Mouse (Mus musculus): ENCODE measurements around the gene Tnnc1.

The Tnnc1 gene

DNA sequence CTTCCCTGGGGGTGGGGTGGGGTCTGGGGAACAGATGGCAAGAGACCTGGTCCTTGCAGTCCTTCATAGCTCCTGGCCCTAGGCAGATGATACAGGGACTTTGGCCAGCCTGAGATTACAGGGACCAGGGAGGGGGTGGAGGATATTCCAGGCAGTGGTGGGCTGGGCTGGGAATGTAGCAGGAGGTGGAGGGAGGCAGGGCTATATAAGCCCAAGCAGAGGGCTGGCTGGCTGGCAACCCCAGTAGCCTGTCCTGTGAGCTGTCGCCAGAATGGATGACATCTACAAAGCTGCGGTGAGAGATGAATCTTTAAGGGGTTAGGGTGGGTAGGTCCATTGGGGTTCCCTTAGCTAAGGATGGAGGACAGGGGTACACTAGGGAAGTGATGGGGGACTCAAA lies at the start of gene Tnnc1:
Gene Tnnc1, plus strand, starts transcription at position 229 of the 400 bp plus-strand sequence.
- no peak for DNase-seq (ENCODE audit: extremely low read depth, low read depth)

DNA sequence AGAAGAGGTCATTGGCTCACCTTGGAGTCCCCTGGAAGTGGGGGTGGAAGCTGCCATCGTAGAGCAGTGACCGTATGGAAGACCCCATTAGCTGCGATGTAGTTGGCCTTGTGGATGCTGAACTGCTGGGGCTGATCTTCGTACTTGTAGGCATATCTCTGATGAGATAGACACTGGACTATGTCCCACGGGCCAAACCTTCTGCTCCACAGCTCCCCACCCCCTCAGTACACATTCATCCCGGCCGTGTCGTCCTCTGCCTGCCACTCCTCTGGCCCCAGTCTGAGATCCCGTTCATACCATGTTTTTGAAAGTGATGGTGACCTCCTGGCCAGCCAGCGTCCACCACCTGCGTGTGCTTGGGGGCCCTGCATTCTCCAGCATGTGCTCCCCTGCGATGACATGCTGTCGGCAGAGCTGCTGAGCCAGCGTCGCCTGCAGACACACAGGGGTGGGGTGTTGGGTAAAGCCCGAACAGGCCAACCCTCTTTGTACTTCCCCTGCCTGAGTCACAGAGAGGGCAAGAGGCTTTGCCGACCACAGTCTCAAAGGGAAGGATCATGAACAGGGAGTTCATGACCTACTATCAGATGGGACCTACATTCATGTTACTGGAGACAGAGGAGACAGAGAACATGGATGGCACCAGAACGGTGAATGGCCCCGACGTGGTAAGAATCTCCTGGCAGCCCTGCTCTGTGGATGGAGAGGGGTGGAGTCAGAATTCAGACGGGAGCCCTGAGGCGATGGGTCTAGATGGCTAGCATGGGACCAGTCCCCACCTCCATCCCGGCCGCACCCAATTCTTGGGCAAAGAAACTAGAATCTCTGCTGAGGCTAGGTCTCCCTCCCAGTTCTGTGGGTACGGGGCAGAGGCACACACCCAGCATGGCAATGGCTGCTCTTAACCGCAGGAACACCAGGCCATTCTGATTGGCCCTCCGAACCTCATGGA lies 47.6 kb upstream of the Tnnc1 start:
- no peak for DNase-seq (ENCODE audit: extremely low read depth, low read depth)

DNA sequence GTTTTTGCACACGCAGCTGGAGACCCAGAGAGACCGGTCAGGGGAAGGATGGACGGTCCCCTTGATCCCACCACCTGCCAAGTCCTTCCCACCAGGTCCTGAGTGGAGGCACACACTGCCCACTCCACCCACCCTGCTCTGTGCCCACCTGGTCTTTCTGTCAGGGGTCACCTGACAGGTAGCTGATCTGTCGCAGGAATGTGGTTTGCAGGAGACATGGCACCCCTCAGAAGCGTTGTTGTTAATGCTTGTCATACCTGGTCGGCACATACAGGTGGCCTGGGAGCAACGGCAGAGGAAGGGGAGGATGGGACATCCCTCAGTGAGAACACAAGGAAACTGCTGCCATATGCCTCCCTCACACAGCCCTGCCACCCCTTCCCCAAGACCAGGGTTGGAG lies 46.9 kb upstream of the Tnnc1 start:
- DNase-seq (ENCODE audit: extremely low read depth, low read depth) = no peak

DNA sequence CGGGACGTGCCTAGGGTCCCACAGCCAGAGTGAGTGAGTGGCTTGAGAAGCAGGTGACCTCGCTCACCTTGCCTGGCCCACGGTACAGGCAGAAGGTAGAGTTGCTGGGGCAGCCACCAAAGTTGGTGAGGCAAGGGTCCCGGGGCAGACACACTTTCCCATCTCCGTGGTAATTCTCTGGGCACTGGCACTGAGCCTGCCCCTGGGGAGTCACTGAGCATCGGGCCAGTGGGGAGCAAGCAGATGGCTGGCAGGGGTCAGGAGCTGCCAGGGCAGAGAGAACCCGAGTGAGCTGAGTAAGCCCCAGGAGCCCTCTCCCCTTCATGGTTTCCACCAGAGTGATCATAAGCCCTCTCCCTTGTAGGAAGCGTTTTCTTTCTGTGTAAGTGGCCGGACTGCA lies 46.5 kb upstream of the Tnnc1 start:
- DNase-seq (ENCODE audit: extremely low read depth, low read depth) = no peak

DNA sequence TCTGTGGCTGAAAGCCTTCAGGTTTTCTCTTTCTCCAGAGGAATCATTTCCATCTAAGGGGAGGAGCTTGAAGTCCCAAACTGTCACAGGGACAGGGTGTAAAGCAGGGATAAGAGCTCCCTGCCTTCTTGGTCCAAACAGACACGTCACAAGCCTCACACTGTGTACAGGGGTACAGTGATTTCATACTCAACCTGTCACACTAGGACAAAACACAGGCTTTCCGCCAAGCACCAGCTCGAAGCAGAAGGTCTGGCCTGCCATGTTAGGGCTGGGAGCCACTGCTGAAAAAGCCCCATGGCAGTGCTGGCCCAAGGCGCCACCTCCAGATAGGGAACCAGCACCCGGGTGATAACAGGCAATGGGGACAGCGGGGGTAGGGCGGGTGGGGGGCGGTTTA lies 44.0 kb upstream of the Tnnc1 start:
- peak; percentile 8 for DNase-seq (ENCODE audit: extremely low read depth, low read depth)

DNA sequence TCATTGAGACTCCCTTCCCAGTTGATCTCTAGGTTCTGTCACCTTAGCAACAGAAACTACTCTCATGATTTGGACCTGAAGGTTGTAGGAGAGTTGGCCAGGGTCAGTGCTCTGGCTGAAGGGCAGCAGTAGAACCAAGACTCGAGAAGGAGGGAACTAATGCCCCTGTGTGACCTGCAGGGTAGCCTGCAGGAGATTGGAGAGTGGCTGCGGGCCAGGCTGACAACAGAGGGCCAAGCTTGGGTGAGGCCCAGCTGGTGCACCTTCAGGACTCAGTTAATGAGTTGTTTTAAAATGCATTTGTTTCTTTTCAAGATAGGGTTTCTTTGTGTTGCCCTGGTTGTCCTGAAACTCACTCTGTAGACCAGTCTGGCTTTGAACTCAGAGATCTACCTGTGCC lies 43.1 kb upstream of the Tnnc1 start:
- DNase-seq (ENCODE audit: extremely low read depth, low read depth) = no peak

DNA sequence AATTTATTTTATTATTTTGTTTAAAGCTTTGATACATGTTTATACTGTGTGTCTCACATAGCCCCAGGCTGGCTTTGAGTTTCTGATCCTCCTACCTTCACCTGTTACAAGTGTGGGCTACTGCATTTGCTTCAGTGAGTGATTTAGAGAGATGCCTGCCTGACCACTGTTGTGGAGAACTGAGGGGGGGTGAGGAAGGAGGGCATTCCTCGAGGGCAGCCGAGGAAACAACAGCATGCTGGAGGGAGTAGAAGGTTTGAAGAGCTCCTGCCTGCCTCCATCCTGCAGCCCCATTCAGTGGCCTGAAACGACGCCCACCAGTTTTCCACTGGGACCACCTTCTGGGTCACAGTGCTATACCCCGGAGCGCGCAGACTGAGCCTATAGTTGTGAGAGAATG lies 42.7 kb upstream of the Tnnc1 start:
- no peak for DNase-seq (ENCODE audit: extremely low read depth, low read depth)

DNA sequence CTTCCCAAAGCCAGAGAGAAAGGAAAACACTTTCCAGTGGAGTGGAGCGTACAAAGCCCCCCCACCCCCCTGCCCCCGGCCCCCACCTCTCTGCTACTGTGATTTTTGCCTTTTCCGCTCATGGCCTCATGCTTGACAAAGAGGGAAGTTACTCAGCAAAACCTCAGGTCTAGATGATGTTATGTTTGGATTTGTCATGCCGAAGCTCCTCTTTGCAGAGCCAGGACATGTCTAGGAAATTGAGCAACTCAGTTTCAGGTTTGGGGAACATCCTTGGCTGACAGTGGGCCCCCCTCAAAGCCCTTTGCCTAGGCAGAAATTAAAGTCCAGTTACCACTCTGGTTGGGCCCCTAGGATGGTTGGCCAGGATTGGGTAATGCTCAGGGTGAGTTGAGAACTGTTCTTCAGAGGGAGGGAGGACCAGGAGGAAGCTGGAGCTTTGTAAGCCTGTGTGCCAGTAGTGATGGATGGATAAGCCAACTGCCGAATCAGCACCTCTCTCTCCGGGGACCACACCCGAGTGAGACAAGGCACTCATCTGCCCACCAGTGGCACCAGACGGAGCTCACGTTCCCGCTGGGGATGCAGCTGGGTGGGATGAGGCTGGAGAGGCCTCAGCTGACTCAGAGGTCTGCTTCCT lies 42.0 kb upstream of the Tnnc1 start:
- DNase-seq (ENCODE audit: extremely low read depth, low read depth) = peak; percentile 9

DNA sequence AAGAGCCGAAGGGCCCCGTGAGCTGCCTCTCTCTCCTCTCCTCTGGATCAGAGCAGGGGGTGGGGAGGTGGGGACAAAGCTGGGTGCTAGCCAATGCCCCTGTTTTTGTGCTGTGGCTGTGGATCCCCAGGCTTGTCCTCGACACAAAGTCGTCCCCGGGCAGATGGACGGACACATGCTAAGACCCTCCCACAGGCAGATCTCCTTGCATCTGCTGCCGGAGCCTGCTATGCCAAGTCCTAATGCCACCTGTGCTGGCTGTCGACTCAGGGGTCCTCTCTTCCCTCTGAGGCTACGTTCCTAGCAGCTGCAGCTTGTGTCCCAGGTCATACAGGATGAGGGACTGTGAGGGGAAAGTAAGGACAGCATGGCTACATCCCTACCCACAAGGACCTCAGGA lies 41.3 kb upstream of the Tnnc1 start:
- no peak for DNase-seq (ENCODE audit: extremely low read depth, low read depth)

DNA sequence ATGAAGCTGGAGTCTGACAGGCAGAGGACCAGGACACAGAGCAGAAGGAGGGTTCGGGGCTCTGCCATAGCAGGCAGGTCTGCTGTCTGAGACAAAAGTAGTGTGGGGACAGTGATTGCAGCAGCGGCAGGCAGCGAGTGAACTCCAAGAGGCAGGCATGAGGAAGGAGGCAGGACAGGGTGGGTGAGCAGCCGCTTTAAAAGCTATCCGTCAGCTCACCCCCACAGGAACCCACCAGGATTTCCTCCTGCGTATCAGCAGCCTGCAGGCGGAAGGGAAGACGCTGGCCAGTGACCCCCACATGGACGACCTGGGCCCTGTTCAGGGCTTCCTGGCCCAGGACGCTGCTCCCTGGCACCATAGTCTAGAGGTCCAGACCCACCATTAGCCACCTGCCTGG lies 39.7 kb upstream of the Tnnc1 start, which contains the start of gene Stab1:
Gene Stab1, minus strand, starts transcription at position 217 of the 400 bp plus-strand sequence.
- DNase-seq (ENCODE audit: extremely low read depth, low read depth) = no peak

DNA sequence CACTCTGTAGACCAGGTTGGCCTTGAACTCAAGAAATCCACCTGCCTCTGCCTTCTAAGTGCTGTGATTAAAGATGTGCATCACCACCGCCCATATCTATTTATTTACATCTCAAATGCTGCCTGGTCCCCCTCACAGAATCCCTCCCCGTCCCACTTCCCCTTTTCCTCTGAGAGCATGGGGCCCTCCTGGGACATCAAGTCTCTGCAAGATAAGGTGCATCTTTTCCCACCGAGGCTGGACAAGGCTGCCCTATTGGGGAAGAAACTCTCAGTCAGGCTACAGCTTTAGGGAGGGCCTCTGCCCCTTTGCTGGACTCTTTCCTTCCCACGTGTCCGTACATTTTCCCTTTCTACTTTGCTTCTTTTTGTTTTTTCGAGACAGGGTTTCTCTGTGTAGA lies 38.6 kb upstream of the Tnnc1 start:
- DNase-seq (ENCODE audit: extremely low read depth, low read depth) = peak; percentile 62

DNA sequence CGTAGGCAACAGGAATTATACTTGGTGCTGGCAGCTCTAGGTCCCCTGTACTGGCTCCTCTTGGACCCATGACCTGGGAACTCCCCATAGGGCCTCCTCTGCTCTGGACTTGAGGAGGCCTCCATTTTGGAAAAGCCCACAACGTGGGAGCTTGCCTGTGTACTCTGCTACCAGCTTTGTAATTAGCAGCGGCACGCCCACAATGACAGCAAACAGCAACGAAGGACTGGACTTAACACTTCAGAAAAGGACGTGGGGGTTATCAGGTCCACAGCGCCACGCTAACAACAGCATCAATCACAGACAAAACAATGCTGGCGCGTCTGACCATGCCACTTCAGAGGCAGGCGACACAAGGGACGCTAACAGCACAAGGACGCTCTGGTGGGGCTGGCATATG lies 37.1 kb upstream of the Tnnc1 start:
- no peak for DNase-seq (ENCODE audit: extremely low read depth, low read depth)

DNA sequence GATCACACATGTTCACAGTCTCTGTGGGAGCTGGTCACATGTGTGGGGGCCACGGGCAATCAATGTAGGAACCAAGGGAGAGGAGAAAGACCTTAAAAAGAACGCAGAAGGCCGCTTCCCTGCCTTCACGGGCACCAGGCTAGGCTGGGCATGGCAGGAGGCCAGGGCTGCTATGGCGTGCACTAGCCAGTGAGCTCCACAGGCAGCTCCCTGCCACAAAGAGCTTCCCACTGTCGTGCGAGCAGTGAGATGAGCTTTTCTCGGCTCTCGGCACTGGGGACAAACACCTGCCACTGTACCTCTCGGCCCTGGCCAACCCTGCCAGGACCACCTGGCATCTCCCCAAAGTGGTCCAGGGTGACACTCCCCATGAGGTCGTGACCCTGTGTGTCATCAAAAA lies 36.7 kb upstream of the Tnnc1 start:
- DNase-seq (ENCODE audit: extremely low read depth, low read depth) = no peak

DNA sequence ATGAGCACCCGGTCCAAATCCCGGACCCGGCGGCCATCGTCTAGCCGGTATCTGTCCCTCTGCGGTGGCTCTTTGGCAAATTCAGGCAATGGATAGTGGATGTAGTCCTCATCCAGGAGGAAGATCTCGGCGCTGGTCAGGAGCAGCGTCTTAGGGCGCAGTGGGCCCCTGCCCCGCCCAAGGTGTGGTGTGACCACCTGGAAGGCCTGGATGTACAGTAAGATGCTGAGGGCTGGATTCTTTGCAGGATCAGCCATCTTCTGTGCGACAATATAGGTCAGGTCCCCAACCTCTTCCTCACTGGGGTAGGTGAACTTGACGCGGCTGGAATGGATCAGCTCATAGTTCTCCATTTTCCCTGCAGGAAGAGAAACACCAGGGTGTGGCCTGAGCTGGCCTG lies 36.3 kb upstream of the Tnnc1 start:
- no peak for DNase-seq (ENCODE audit: extremely low read depth, low read depth)

DNA sequence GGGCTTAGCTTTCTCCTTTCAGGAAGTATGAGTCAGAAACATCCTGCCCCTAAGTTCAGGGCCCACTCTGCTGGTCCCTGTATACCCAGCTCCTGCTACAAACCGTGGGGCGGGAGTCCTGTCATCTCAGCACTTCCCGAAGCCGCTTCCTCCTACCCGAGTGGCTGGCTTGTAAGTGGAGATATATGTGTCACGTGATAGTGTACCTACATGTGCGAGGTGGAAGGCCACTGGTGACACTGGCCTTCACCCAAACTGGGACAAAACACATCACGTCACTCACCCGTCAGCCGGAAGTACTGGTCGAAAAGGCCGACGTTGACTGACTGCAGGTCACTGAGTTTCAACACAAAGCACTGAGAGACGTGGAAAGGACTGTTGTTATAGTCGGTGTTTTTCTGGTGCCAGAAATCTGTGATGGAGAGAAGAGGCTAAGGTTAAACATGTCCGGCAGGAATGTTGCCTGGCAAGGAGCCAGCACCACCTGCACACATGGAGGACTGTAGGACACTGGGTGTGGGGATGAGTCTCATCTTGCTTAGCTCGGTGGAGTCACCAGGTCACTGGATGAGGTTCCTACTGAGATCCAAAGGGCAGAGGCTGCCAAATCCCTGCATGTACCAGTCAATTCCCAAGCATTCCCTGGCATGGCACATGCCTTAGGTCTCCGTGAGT lies 35.2 kb upstream of the Tnnc1 start:
- no peak for DNase-seq (ENCODE audit: extremely low read depth, low read depth)

DNA sequence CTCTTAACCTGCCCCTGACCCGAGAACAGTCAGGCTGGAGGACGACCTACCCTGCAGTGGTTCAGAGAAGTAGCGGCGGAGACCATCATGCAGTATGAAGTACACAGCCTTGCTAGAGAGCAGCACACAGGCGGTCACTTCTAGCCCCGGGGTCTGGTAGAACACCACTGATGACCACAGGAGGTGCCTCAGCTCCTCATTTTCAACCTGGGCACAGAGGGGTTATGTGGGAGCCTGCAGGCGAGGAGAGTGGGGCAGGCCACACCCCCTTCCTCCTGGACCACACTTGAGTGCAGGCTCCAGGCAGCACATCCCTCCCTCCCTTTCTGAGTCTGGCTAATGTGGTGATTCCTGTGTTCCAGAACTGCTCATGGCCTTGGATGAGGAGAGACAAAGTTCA lies 34.6 kb upstream of the Tnnc1 start:
- DNase-seq (ENCODE audit: extremely low read depth, low read depth) = no peak

DNA sequence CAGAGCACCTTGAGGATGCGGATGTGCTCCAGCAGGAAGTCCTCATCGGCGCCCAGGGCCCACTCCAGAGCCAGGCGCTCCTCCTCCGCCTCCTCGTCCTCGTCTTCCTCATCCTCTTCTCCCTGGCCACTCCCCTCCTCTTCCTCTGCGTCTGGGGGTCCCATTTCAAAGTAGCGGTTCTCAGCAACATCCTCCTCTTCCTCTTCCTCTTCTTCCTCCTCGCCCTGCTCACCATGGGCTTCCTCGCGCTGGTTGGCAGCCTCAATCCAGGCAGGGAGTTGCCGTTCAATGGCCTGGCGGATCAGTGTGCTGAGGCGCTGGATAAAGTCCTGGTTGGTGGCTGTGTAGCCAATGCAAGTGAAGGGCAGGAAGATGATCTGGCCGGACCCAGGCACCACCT lies 30.8 kb upstream of the Tnnc1 start:
- DNase-seq (ENCODE audit: extremely low read depth, low read depth) = no peak

DNA sequence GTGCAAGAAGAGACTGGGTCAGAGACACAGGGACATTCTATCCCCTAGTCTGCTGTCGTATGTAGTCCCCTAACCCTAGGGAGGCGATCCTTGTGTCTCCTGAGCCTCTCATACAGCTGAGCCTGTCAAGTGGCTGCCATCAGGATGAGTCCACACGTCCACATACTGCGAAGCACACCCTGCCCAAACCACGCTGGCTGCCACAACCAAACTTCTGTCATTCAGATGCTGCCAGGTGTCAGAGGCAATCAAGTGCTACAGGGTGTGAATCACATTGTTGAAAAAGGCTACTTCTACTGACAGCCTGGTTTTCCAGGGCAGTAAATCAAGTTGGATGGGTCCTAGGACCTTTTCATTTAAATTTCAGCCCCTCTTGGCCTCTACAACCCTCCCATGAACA lies 30.4 kb upstream of the Tnnc1 start:
- no peak for DNase-seq (ENCODE audit: extremely low read depth, low read depth)

DNA sequence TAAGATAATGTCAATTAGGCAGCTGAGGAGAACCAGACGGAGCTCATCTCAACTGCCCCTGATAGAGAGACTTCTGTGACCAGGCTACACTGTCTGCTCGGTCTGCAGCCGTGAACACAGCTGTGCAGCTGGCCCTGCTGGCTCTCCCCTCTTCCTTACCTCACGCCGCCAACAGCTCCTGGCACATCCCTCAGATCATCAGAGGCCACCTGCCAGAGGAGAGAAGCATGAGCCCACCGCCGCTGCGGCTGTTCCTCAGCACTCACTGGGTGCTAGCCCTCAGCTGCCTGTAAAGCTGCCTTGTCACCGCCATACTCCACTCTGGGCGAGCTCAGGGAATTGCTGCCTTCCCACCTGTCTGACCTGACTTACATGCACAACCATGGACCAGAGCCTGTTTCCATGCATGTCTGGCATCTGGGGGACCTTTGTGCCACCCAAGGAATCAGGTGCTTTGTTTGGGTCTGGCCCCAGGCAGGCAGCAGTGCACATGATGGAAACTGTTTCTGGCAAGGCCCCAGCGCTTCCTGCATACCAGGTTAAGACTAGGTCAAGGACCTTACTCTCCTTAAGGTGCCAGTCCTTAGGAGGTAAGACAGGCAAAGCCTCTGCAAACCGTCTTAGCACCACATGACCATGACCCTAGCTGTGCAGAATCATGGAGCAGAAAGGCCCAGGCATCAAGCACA lies 28.3 kb upstream of the Tnnc1 start:
- no peak for DNase-seq (ENCODE audit: extremely low read depth, low read depth)

DNA sequence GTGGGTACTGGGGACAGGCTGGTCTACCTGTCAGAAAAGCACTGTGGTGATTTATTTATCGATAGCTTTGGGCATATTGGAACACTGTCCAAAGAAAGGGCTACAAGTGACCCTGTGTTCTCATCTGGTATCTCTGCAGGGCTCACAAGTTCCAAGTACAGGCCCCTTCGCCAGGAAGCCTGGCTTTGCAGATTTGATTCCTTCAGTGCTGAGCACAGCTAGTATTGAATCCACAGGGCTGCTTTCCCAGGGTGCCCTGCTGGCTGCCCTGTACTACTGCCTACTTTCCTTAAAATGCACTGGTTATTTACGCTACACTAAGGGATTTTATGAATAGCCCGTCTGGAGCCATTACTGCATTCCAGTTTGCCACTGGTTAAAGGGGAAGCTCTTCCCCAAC lies 26.6 kb upstream of the Tnnc1 start:
- no peak for DNase-seq (ENCODE audit: extremely low read depth, low read depth)

DNA sequence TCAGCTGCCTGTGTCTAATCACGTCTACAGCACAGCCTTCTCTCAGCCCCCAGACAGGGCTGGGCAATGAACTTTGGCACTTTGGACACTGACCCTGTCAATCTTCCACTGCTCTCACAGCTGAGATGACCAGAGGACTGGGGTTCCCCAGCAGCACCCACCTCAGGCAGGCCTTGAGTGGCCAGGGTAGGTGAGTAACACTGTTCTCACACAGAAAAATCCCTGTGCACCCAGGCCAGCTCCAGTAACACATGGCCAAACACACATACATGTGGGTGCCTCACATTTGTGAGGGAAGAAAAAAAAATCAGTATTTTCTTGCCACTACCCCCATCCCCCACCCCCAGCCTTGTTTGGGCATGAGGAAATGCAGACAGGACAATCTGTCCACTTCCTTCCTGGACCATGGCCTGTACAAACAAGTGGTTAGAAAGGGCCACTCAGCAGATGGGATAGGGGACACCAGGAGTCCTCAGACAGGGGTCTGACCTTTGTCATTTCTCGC lies 25.3 kb upstream of the Tnnc1 start:
- no peak for DNase-seq (ENCODE audit: extremely low read depth, low read depth)

Measured in MEL-GATA-1-ER (cell line).